Mouse (Mus musculus) testis, adult 10 weeks (tissue): ENCODE results near the gene Cenpi. TPM values are rescaled to one million over a fixed set of nuclear protein-coding genes. Genes with fewer than 3 reads are reported as not detected.

Experiments
- polyA plus RNA-seq: library from polyadenylated mRNA; stranded (reverse); fragments of 350-450 nt; fragmentation: Illumina TruSeq; extraction: RNeasy Lipid Tissue Mini Kit (QIAGEN cat#74804); gene quantifications from one replicate; pipeline ENCODE4 v1.2.3, GENCODE M21; 2014; ENCODE audit warnings: low read depth, low replicate concordance

Gene Cenpi
- polyA plus RNA-seq: 20.9 TPM

DNA sequence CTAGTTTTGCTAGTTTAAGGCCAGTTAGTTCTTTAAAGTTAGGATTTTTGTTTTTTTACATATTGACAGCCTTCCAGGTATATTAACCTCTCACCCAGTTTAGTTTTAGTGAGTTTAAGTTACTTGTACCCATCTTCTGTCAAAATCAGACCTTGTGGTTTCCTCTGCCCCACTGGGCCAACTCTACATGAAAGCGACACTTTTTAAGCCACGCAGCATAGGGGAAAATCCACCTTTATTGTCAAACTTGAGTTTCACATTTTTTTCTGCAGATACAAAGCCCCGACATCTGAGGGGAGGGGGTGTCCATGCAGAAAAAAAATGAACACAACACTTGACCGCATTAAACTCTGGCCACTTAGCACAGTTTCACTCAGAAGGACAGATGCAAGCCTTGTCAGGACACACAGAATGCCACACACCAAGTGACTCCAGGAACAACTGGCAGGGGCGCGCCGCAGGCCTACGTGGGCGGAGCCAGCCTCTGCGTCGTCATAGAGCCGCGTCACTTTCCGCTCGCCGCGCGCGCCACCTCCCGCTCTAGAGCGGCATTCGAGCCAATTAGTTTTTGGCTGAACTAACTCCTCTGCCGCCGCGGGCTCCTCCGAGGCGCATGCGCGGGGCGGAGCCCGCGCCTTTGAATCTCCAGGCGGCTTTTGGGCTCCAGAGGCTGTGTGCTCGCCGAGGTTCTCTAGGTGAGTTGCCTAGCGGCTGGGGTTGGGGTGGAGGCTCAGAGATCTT is at the start of gene Cenpi:
Cenpi (plus strand) TSS at position 551 of the 741 bp plus-strand sequence.

DNA sequence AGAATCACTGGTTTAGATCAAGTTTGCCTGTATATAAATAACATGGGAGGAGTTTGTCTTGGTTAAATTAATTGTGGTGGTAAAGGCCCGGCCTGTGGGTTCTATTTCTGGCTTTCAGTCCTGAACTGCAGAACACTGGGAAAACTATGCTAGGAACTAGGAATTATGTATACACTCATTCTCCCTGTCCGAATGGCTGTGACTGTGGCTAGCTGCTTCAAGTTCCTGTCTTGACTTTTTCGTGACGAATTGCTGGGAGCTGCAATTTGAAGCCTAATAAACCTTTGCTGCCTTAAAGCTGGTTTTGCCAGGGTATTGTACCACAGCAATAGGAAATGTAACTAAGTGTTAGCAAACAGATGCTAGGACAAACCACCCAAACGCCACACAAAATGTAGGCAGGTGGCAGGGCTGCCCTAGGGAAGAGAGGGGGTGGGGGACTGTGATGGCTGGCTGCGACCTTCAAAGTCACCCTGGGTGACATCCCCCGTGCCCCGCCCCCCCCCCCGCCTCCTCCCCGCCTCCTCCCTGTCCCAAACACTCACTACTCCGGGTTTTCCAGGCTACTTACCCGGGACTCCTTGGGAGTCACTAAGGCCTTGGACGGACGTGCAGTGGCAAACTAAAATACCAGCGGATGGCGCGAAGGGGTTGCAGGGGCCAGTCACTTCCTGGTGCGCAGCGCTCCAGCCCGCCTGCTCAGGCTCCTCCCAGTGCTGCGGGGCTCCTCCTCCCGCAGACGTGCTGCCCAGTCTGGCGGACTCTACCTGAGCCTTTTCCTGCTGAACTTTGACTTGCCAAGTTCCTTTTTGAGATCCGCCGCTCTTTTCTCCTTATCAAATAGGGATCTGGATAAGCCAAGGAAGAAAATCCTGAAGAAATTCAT is 31.4 kb upstream of the Cenpi start, which contains the start of gene Trmt2b:
Trmt2b (minus strand) TSS at position 710 of the 886 bp plus-strand sequence.

DNA sequence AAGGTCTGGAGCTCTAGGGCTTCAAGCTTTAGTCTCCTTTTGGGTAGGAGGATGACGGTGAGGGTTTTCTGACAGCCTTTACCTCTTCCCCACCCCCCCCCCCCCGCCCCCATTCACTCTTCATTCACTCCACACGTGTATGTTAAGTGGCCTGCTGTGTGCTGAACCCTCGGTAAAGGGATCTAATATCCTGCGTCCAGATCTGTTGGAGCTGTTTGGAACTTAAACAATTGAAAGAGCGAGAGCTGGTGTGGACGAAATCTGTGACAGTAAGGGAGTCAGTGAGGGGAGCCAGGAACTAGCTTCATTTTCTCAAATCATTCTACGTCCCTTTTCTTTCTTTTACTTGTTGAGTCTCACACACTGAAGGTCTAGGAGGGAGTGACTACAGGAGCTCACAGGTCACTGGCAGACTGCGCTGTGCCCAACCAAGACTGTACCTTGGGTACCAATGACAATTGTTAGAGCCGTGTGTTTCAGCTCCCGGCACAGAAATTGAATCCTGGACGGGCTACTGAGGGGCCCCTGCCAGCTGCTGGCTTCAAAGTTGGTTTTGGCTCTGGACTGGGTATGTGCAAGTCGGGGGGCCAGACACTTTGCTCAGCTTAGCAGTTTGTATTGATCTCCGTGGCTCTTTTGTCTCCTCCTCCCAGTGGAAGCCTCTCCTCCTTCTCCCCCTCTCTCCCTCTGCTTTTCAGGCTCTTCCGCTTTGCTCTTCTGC is 96.1 kb downstream of the Cenpi start, which contains the start of gene Drp2:
Drp2 (plus strand) TSS at position 689 of the 721 bp plus-strand sequence.

Other genes starting within 250 kb of the Cenpi start
- 95.3 TPM for gene Cstf2, start 248.9 kb upstream of the Cenpi start, polyA plus RNA-seq
- 0.20 TPM for gene Xkrx, start 146.0 kb upstream of the Cenpi start, polyA plus RNA-seq
- 76.6 TPM for gene Arl13a, start 120.6 kb upstream of the Cenpi start, polyA plus RNA-seq
- not detected for gene Nox1, start 86.1 kb upstream of the Cenpi start, polyA plus RNA-seq
- 6.8 TPM for gene Trmt2b, start 31.1 kb upstream of the Cenpi start, polyA plus RNA-seq
- gene Tmem35a, start 12.9 kb upstream of the Cenpi start, polyA plus RNA-seq: 47.6 TPM
- 3.3 TPM for gene Drp2, start 96.5 kb downstream of the Cenpi start, polyA plus RNA-seq
- gene Taf7l, start 168.4 kb downstream of the Cenpi start, polyA plus RNA-seq: 124 TPM
- gene Timm8a1, start 233.8 kb downstream of the Cenpi start, polyA plus RNA-seq: 12.0 TPM